Mouse (Mus musculus) thymus, postnatal 25 days (tissue): Measurements from ENCODE around the gene Cyct.
A peak's percentile ranks its signal among the peaks of the same experiment; 100 is the strongest.

ENCODE experiments used
- DNase-seq: peaks from one replicate; pipeline ENCODE4 v3.0.0; 2022

Gene Cyct

GRCm38 (mm10) chr2:76360226-76360625, at the start of gene Cyct:
Gene Cyct (minus strand): TSS chr2:76360450.
- no peak for DNase-seq

DNA sequence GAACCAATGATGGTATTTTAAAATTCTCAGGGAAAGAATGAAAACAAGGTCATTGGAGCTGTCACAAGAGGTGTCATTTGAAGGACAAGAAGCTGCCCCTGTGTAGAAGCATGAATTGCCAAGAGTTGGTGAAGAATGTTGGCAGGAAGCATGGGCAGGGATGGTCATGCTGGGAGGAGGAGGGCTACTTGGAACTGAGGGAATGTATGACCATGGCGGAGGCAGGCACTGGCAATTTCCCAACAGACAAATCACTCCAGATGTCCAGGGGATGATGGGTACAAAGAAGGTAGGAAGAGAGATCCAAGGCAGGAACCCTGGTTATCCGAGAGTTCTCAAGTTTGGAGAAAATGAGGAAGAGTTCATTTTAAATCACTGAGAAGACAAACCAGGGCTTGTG, 49.7 kb upstream of the Cyct start:
- DNase-seq, result no peak

- no peak for DNase-seq
Measured at GRCm38 (mm10) chr2:76409526-76409925, 49.3 kb upstream of the Cyct start.

- DNase-seq, result peak; percentile 7
Measured at GRCm38 (mm10) chr2:76406937-76407441, 46.7 kb upstream of the Cyct start.

DNA sequence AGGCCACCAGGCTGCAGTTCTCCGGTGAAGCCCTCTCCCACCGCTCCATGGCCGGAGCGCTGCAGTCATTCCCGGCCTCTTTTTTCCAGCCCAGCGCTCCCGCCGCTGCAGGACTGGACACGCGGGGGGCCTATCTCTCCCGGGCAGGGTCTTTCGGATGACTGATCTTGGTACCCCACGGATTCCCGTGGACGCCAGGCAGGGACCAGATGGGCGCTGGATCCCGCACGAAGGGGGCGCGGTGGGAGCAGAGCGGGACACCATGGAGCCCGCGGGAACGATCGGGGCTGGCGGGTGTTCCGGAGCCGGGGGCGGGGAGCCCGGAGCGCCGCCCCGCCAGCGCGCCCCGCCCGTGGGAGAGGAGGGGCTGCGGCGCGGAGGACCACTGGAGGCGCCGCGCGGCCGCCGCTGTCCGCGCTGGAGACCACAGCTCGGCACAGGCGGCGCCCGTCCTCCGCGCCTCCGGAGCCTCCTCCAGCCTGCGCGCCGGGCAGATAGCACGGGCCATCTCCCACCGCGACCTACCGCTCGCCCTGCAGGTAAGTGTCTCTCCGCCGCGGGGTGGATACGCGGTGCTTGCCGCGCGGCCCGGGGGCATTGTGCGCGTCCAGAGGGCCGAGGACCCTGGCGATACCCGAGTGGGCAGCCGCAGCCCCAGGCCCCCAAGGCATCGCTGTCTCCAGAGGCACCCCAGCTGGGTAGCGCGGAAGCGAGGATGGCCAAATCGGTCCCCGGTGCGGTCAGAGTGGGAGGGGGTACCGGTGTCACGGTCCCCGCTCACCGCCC, 46.1 kb upstream of the Cyct start, which contains the start of gene Osbpl6:
Gene Osbpl6, plus strand, starts transcription at position 358 of the 786 bp plus-strand sequence.
- peak; percentile 7 for DNase-seq

DNA sequence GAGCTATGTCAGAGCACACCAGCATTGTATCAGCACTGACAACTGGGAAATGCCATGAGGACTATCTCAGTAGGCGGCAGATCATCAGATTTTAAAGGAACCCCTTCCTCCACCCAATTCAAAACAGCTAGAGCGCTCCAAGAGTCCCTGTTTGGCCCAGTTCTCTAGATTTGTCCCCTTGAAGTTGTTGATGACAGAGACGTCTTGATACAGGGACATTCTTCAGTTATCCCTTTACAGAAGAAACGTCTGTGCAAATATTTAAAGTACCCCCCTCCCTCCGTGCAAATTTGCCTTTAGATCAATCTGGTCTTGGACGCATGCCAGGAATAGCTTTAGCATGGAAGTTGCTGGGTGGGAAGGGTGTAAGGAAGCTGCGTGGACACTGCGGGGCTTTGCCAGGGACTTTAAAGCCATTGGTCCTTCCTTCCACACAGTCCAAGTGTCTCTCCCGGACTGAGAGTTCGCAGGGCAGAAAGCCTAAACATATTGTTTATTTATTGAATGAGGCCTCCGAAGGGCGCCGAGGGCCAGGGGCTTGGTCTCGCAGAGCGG, 45.4 kb upstream of the Cyct start:
- DNase-seq, result no peak

- DNase-seq, result no peak
Measured at GRCm38 (mm10) chr2:76400178-76400577, 39.9 kb upstream of the Cyct start.

GRCm38 (mm10) chr2:76386531-76386930, 26.3 kb upstream of the Cyct start:
- no peak for DNase-seq

GRCm38 (mm10) chr2:76378646-76379045, 18.4 kb upstream of the Cyct start:
- DNase-seq, result no peak

DNA sequence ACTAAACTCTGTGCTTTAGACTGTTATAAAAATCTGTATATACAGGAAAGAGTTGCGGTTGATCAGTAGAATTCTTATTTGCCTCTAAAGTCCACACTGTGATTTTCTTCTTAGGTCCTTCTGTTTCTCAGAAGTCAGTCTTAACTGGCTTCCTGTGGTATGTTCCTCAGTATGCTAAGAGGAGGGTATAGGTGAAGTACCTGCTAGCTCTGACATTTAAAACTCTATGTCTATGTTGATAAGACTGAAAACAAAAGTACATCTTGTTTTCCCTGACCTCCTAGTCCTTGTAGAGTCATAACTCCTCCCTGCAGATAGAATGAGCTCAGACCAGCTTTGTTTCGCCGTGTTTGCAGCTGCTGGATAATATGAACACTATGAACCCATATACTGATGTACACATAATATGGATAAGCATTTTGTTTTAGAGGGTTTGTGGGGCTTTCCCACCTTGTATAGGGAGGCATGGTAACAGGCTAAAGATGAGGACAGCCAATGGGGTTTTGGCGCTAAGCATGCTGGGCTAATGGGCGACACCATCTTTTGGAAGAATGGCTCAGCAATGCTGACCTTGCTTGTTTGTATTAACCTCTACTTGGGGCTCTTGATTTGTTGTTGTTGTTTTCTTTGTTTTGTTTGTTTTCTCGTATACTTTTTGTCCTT, 14.4 kb upstream of the Cyct start:
- no peak for DNase-seq

GRCm38 (mm10) chr2:76372244-76372643, 12.0 kb upstream of the Cyct start:
- DNase-seq, result no peak

DNA sequence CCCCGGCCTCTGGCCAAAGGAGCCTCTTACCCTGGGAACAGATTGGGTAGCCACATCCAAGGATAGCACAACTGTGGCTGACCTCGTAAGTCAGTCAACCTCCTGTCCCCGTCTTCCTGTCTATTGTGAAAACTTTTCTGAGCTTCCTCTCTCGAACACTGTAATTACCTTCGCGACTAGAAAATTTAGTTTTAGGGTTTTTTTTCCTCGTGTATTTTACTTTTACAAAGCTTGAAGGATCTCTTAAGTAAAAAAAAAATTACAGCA, 10.3 kb upstream of the Cyct start:
- DNase-seq, result no peak

DNA sequence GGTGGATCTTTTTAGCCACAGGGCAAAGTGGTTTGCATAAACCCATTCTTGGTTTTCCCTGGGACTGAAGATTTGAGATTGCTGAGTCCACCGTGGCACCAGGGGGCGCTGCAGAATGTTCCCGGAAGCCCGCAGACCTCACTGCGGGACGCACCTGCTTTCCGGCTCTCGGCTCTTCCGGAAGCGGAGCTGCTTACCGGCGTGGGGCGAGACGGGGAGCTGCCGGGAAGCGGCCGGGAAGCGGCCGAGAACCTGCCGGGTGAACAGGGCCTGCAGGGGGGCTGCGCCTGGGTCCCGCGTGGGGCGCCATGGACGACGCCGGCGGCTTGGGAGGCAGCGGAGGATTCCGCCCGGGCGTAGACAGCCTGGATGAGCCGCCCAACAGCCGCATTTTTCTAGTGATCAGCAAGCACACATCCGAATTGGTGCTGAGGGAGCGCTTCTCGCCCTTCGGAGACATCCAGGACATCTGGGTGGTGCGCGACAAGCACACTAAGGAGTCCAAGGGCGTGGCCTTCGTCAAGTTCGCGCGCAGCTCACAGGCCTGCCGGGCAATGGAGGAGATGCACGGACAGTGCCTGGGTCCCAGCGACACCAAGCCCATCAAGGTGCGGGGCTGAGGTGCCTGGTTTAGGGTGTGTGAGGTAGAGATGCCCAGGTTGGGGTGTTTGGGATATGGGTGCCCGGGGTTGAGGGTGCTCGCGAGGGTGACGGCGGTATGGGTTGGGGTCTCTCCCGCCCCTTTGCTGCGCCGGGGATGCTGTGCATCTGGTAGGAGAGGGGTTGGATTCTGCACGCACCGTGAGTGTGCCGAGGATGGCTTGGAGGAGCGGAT, 9.8 kb upstream of the Cyct start, which contains the start of gene Rbm45:
Gene Rbm45, plus strand, starts transcription at position 164 of the 835 bp plus-strand sequence.
- DNase-seq, result peak; percentile 89

GRCm38 (mm10) chr2:76368861-76369660, 8.8 kb upstream of the Cyct start:
- no peak for DNase-seq

DNA sequence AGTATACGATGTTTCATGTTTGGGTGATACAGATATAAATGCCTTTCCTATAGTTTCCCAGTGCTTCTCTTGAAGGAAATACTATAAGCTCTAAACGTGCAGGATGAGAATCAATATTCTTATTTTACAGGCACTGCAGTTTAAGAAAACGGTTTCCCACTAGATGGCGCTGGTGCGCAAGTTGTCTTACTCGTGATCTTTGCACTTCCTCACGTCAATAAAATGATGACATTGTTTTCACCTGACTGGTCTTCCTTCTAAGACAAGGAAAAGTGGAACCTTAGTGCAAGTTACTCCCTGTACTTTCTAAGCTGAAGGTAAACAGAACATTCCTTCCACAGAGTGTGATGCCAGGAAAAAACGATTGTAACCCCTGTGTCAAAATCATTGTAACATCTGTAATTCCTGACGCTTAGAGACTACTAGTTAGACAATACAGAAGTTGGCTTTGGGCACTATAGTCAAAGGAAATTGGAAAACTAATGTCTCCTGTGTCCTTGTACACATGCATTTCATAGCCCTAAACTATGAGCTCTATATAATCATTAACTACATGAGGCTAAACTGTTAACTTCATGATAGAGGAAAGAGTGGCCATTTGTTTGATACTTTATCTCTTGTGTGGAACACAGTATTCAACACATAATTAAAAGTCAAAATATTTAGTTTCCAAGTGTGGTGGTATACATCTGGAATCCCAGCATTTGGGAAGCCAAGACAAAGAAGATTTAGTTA, 7.1 kb upstream of the Cyct start:
- peak; percentile 77 for DNase-seq

- DNase-seq, result no peak
Measured at GRCm38 (mm10) chr2:76365811-76366210, 5.6 kb upstream of the Cyct start.

DNA sequence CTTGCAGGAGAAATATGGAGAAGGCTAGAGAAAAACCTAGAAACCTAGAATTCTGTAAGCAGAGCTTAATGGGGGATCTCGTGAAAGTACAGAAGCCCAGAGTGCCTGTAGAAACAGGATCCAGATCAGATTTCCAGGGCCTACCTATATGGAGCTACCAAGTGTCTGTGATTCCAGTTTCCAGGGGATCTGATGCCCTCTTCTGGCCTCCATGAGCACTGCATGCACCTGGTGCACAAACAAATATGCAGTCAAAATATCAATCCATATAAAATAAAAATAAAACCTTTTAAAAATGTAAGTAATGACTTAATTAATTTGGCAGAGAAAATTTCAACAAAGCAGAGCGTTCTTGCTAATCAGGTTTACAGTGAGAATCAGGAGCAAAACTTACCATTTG, 1.9 kb upstream of the Cyct start:
- no peak for DNase-seq

GRCm38 (mm10) chr2:76347839-76348238, 12.4 kb downstream of the Cyct start:
- DNase-seq, result no peak

DNA sequence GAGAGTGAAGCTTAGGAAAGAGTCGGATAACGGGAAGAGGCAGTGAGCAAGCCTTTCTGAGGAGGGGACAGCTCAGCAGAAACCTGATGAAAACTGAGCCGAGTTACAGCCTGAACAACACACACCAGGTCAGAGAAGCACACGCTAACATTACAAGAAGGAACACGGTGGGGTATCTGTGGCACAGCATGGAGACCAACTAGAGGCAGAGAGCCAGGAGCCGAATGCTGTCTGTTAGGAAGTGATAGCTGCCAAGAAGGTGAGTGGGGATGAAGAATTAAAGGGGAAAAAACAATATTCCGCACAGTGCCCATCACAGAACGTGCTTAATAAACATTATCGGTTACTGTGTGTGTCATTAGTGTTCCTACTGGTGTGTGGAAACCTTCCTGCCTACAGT, 18.1 kb downstream of the Cyct start:
- DNase-seq, result no peak

DNA sequence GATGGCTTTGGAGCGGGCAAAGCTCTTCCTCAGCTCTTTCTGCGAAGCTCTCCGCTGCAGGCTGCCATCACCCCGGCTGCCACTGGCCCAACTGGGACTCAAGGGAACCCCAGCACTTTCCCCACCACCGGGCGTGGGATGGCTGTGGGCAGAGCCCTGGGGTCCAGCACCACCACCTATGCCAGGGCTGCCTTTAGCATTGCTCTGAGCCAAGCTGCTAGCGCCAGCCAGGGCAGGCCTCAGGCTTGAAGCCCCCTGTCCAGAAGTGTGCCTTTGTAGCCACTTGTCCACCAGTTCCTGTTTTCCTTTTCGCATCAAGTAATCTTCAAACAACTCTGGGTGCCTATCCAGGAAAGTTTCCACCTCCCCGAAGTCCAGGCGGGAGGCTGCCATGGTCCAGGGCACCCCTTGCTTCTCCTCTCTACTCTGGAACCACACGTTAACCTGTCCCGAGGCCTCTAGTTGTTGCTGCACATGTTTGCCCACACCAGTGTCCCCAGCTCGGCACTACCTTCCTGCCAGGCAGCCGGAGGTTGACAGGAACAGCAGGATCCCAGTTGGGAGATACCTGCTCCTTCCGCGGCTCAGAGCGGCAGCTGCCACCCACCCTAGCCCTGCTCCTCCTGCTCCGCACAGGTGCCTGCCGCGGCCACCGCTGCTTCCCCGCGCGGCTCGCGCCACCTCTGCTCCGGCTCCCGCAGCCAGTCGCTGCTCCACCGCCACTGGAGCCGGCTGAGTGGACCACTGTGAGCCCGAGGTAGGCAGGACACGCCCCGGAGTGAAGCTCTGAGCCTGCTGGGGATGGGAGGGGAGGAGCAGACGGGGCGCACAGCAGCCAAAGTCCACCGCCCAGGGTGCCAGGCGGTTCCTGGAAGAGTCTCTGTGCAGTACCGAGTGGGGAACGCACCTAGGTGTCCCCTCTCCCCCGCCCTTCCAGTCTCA, 21.8 kb downstream of the Cyct start, which contains the start of gene Pde11a:
Gene Pde11a, minus strand, starts transcription at position 560 of the 942 bp plus-strand sequence.
- DNase-seq, result no peak
